Mouse (Mus musculus) thymus, postnatal 10 days (tissue): Measurements from ENCODE around the gene Tomm20l.

ENCODE experiments used
- DNase-seq, 2 experiments: peaks; one replicate each; pipeline ENCODE4 v3.0.0; 2021; ENCODE audit warnings: low spot score in 2 of 2

Tomm20l gene

DNA sequence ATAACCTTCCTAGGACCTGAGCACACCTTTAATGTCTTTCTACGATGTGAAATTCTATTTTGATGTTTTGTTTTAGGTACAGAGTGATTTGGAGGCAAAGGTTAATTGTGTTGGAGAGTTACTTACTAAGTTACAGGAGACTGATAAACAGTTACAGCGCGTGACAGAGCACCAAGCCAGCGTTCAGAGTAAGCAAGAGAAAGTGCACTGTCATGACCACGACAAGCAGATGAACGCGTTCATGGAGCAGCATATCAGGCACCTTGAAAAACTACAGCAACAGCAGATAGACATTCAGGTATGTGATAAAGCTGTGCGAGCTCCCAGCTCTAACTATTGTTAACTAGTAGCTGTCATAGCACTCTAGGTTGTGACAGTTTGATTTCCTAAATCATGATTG, 38.9 kb downstream of the Tomm20l start:
- no peak for DNase-seq

DNA sequence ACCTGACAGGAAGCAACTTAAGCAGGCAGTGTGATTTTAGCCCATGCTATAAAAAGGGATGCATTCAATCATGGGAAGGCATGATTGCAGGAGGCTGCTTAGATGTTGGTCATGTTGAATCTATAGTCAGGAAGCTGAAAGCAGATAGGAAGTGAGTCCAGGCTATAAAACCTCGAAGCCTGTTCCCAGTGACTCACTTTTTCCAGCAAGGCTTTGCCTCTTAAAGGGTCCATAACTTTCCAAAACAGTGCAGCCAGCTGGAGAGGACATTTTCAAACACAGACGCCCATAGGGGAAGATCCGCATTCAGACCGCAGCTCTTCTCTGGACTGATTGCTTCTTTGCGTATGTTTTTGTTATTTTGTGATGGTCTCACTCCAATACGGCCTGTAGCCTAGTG, 43.8 kb downstream of the Tomm20l start:
- DNase-seq, result no peak

DNA sequence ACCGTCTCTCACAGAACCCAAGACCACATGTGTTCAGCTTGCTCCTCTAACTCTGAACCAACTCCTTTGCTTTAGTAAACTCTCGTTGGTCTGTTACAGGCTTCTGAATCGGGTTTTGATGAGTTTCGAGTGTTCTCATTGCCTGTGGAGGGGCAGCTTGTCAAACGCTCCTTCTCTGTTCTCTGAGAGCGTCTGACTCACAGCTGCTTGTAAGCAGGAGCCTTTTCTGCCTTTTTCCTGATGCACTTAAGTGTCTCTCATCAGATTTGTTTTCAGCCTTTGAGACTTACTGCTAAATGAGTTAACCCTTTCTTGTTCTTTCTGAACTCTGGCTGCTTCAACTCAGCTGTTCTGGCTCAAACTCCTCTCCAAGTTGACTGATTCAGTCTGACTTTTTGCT, 46.7 kb downstream of the Tomm20l start:
- no peak for DNase-seq

DNA sequence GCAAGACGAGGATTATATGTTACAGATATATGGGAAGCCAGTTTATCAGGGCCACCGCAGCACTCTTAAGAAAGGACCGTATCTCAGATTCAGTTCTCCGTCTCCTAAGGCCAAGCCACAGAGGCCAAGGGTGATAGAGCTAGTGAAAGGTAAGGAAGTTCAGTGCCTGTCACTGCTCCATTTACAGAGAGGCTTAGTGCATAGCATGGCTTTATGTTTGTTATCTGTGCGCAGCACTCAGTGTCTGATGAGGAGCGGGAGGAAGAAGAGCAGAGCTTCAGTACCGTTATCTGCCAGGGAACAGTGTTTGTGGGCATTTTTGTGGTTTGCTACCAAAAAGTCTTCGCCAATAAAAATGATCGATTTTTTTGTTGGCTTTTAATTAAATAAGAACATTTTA, 53.2 kb downstream of the Tomm20l start:
- DNase-seq, result no peak

DNA sequence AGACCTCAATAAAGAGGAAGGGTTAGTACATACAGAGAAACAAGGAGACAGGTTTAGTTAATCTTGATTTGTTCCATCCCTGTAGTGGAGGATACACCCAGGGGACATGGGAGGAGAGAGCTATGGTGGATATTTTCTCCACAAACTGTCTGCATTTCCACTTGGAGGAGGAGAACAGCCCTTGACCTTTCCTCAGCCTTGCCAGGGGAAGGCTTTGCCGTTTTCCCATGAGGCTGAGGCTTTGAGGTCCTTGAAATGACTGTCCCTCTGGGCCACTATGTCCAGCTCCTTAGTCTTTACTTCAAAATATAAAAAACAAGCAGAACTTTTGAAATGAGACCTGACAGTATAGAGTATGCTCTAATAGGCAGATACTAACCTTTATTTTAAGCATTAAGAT, 58.7 kb downstream of the Tomm20l start:
- no peak for DNase-seq
